Comparison of ENCODE assay signal across 8 mouse cellular contexts in the genomic region with DNA sequence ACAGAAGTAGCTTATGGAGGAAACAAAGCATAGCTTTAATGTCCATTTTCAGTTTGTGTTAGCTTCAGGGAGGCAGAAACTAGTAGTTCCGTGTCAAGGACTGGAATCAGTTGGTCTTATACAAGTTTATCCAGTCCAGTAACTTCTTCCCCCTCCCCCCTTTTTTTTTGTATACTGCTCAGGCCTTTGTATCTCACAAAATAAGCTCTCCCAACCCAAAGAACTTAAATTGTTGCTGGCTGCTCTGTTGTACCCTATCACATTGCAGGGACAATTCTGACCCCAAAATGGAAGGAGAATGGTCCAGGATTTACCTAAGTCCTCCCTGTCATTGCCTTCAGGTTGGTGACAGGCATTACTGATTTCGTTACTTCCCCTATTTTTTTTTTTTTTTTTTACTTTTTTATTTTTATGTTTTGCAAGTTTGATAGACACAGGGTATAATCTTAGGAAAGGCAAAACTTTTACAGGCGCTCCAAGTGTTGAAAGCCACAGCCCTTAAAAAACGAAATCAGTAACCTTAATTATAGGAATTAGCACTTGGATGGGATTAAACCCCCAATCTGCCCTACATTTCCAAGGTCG. TPM values are rescaled to one million over a fixed set of nuclear protein-coding genes. Genes with fewer than 3 reads are reported as not detected.
DNase-seq lines count a peak whose midpoint lies in the region; ATAC-seq and TF ChIP-seq lines count a peak whose summit lies in the region.

No protein-coding gene starts in this region.

- peak overlapping the region; percentile 83 for H3K4me2 ChIP-seq in heart, embryonic 14.5 days (ENCODE audit: low read length)
- peak overlapping the region; percentile 92 for H3K4me2 ChIP-seq in hindbrain, embryonic 13.5 days
- peak overlapping the region; percentile 82; the same call in 1 of the 2 replicates for H3K4me2 ChIP-seq in midbrain, embryonic 13.5 days (replicated peaks)

- no peaks in the 10 kb centered on the region for H3K27me3 ChIP-seq in heart, embryonic 14.5 days (ENCODE audit: control insufficient read depth, insufficient read depth, low read length)
- no peaks in the 10 kb centered on the region for H3K27me3 ChIP-seq in MEL (ENCODE audit: control insufficient read depth in 1 of 2, insufficient read depth in 2 of 2, low read length in 2 of 2)
- H3K27me3 ChIP-seq in hindbrain, embryonic 13.5 days = no peaks in the 10 kb centered on the region
- H3K27me3 ChIP-seq in midbrain, embryonic 13.5 days = no peaks in the 10 kb centered on the region

- peak overlapping the region; percentile 71 to 93; a peak in 3 of 4 replicates for H3K4me3 ChIP-seq in heart, embryonic 14.5 days (ENCODE audit: control insufficient read depth in 1 of 2, insufficient read depth in 1 of 2, low read depth in 1 of 2, low read length in 2 of 2)
- H3K4me3 ChIP-seq in MEL (ENCODE audit: control insufficient read depth in 1 of 2, insufficient read depth in 1 of 2, low read depth in 2 of 2, low read length in 2 of 2) = peak overlapping the region; percentile 57 to 72; a peak in 3 of 4 replicates
- H3K4me3 ChIP-seq in hindbrain, embryonic 13.5 days = no peak overlapping the region
- no peak overlapping the region; the same call in 1 of the 2 replicates for H3K4me3 ChIP-seq in midbrain, embryonic 13.5 days (replicated peaks)

- intact Hi-C loops in left cerebral cortex, postnatal 4 days (cut with DNase I) = no loop called here

- TF ChIP-seq EP300 in MEL (IDR thresholded peaks at IDR 0.05; ENCODE audit: low read depth in 1 of 2, low read length in 2 of 2) = no peak

- TF ChIP-seq RAD21 in MEL (IDR thresholded peaks at IDR 0.05; ENCODE audit: low read depth, low read length) = no peak

- H3K27ac ChIP-seq in heart, embryonic 14.5 days (replicated peaks in 1 of 2; ENCODE audit: control insufficient read depth in 1 of 2, insufficient read depth in 1 of 2, low read depth in 2 of 2, low read length in 2 of 2) = no peak overlapping the region
- H3K27ac ChIP-seq in MEL (ENCODE audit: control insufficient read depth, low read depth, low read length) = peak overlapping the region; percentile 32
- H3K27ac ChIP-seq in hindbrain, embryonic 13.5 days = no peak overlapping the region
- no peak overlapping the region for H3K27ac ChIP-seq in midbrain, embryonic 13.5 days

- TF ChIP-seq CTCF in MEL (IDR thresholded peaks at IDR 0.05 in 2 of 3, conservative IDR thresholded peaks at IDR 0.05 in 1 of 3; ENCODE audit: control insufficient read depth in 1 of 3, insufficient read depth in 1 of 3, low read depth in 2 of 3, low read length in 3 of 3, poor library complexity in 1 of 3, severe bottlenecking in 1 of 3) = no peak

- no peak for TF ChIP-seq POLR2A in MEL (IDR thresholded peaks at IDR 0.05; ENCODE audit: control insufficient read depth in 1 of 2, insufficient read depth in 1 of 2, low read depth in 1 of 2, low read length in 2 of 2, poor library complexity in 1 of 2)

- no peak for DNase-seq in heart, adult 8-10 months (ENCODE audit: low spot score)
- peak; percentile 49 for DNase-seq in MEL (ENCODE audit: low read depth, low spot score)
- no peak for DNase-seq in left cerebral cortex, postnatal 4 days
- no peak for DNase-seq in right cerebral cortex, postnatal 14 days

- peak overlapping the region; percentile 62; the same call in 1 of the 2 replicates for H3K9ac ChIP-seq in heart, embryonic 14.5 days (ENCODE audit: low read length)
- peak overlapping the region; percentile 56 for H3K9ac ChIP-seq in MEL (ENCODE audit: control insufficient read depth, low read depth, low read length, poor library complexity, severe bottlenecking)
- H3K9ac ChIP-seq in hindbrain, embryonic 13.5 days = no peak overlapping the region
- no peak overlapping the region for H3K9ac ChIP-seq in midbrain, embryonic 13.5 days (replicated peaks)

- no peaks in the 10 kb centered on the region for H3K9me3 ChIP-seq in heart, embryonic 14.5 days (ENCODE audit: control insufficient read depth, low read length)
- H3K9me3 ChIP-seq in MEL (replicated peaks; ENCODE audit: insufficient read depth, low read length) = no peaks in the 10 kb centered on the region
- H3K9me3 ChIP-seq in hindbrain, embryonic 13.5 days = no peaks in the 10 kb centered on the region
- no peaks in the 10 kb centered on the region for H3K9me3 ChIP-seq in midbrain, embryonic 13.5 days

- H3K36me3 ChIP-seq in heart, embryonic 14.5 days (ENCODE audit: control insufficient read depth, insufficient read depth, low read length) = peaks cover 20% of the 10 kb centered on the region
- H3K36me3 ChIP-seq in MEL (ENCODE audit: control insufficient read depth in 1 of 2, insufficient read depth in 2 of 2, low read length in 2 of 2) = peaks cover 3 to 15% of the 10 kb centered on the region in 2 experiments
- H3K36me3 ChIP-seq in hindbrain, embryonic 13.5 days = peaks cover 20% of the 10 kb centered on the region
- peaks cover 12% of the 10 kb centered on the region for H3K36me3 ChIP-seq in midbrain, embryonic 13.5 days

- no peak for ATAC-seq in heart, embryonic 14.5 days (ENCODE audit: insufficient number of reproducible peaks, insufficient read depth, low FRiP score, low read depth)
- ATAC-seq in hindbrain, embryonic 13.5 days (ENCODE audit: low FRiP score) = no peak
- ATAC-seq in midbrain, embryonic 13.5 days = no peak
- no peak for ATAC-seq in cerebellum, adult (ENCODE audit: insufficient number of reproducible peaks, low FRiP score, low TSS enrichment)

- H3K4me1 ChIP-seq in heart, embryonic 14.5 days (ENCODE audit: control insufficient read depth in 2 of 2, insufficient read depth in 2 of 2, low read length in 2 of 2) = peaks cover 4 to 10% of the 10 kb centered on the region in 2 experiments
- peaks cover 2 to 20% of the 10 kb centered on the region in 2 experiments for H3K4me1 ChIP-seq in MEL (ENCODE audit: control insufficient read depth in 1 of 2, insufficient read depth in 2 of 2, low read length in 2 of 2)
- peaks cover 20% of the 10 kb centered on the region for H3K4me1 ChIP-seq in hindbrain, embryonic 13.5 days (replicated peaks)
- peaks cover 20% of the 10 kb centered on the region for H3K4me1 ChIP-seq in midbrain, embryonic 13.5 days (replicated peaks)

- peaks cover 18% of the 10 kb centered on the region for H3K79me2 ChIP-seq in MEL (ENCODE audit: control insufficient read depth, insufficient read depth, low read length, poor library complexity)

- 18% methylated on average over 5 of the region's 5 CpGs for WGBS in heart, embryonic 14.5 days
- 28% methylated on average over 5 of the region's 5 CpGs for WGBS in hindbrain, embryonic 13.5 days
- 16% methylated on average over 5 of the region's 5 CpGs for WGBS in midbrain, embryonic 13.5 days

TF ChIP-seq in MEL, 35 proteins besides CTCF, POLR2A, EP300 and RAD21:
- 0 out of 2 replicates have a peak, but pooled peaks have one; percentile 37 for TF ChIP-seq RCOR1 (IDR thresholded peaks at IDR 0.05; ENCODE audit: low read depth, low read length)
- no peak for TF ChIP-seq MAX (IDR thresholded peaks at IDR 0.05; ENCODE audit: low read length)
- TF ChIP-seq ZNF384 (IDR thresholded peaks at IDR 0.05; ENCODE audit: low read depth, low read length) = peak; percentile 82
TF ChIP-seq in MEL: peak in this region for 2.

RNA-seq across cellular contexts. Expression of a gene that starts 1.0 kb away (rescaled TPM):
- polyA plus RNA-seq in heart, embryonic 14.5 days (2014; fragmentation: Nextera tagmentation; extraction: Ambion mirVana) = 15.9 and 17.6 TPM in 2 replicates
- 10 to 100 TPM in 2 of 4 experiments, 1 to 10 TPM in 2; 6.2 to 12.5 (median 9.0) TPM for total RNA-seq in heart, adult 8-10 months (2022)
- total RNA-seq in MEL (2012; rRNA removed) = 10.8 and 11.1 TPM in 2 replicates
- 10 to 100 TPM in 1 of 2 experiments, not detected in 1; 17.9 TPM for polyA plus RNA-seq in MEL (2012; ENCODE audit: insufficient read depth in 1 of 2, insufficient read length in 2 of 2, low read depth in 1 of 2, low replicate concordance in 2 of 2, missing spikeins in 1 of 2)
- polyA plus RNA-seq in hindbrain, embryonic 13.5 days (2015; fragmentation: Nextera tagmentation; extraction: Ambion mirVana) = 6.0 and 6.5 TPM in 2 replicates
- polyA plus RNA-seq in midbrain, embryonic 13.5 days (2015; fragmentation: Nextera tagmentation; extraction: Ambion mirVana) = 5.0 and 6.6 TPM in 2 replicates
- 10 to 100 TPM; 40.0 to 48.9 TPM for total RNA-seq in left cerebral cortex, postnatal 4 days (2021)

RNA-seq across cellular contexts. Expression of a gene that starts 44.5 kb away (rescaled TPM):
- polyA plus RNA-seq in heart, embryonic 14.5 days (2014; fragmentation: Nextera tagmentation; extraction: Ambion mirVana) = 71.5 and 72.0 TPM in 2 replicates
- 100 to 1,000 TPM in 2 of 4 experiments, 10 to 100 TPM in 2; 91.8 to 102 (median 97.3) TPM for total RNA-seq in heart, adult 8-10 months (2022)
- 37.7 and 45.2 TPM in 2 replicates for total RNA-seq in MEL (2012; rRNA removed)
- polyA plus RNA-seq in MEL (2012; ENCODE audit: insufficient read depth in 1 of 2, insufficient read length in 2 of 2, low read depth in 1 of 2, low replicate concordance in 2 of 2, missing spikeins in 1 of 2) = 100 to 1,000 TPM in 1 of 2 experiments, 10 to 100 TPM in 1; 75.2 to 120 TPM
- 96.1 and 98.2 TPM in 2 replicates for polyA plus RNA-seq in hindbrain, embryonic 13.5 days (2015; fragmentation: Nextera tagmentation; extraction: Ambion mirVana)
- 82.3 and 83.5 TPM in 2 replicates for polyA plus RNA-seq in midbrain, embryonic 13.5 days (2015; fragmentation: Nextera tagmentation; extraction: Ambion mirVana)
- total RNA-seq in left cerebral cortex, postnatal 4 days (2021) = 100 to 1,000 TPM; 112 to 122 TPM

Comparison
In these comparisons a context has a peak if more than half of its experiments do, and no peak if none do; other contexts are left out.
1. H3K4me3 ChIP-seq: peak in heart, embryonic 14.5 days (2 of 2) and MEL (2 of 2); none in hindbrain, embryonic 13.5 days (single experiment) and midbrain, embryonic 13.5 days (single experiment).
2. H3K9ac ChIP-seq: peak in heart, embryonic 14.5 days (single experiment) and MEL (single experiment); none in hindbrain, embryonic 13.5 days (single experiment) and midbrain, embryonic 13.5 days (single experiment).
3. Peak in every context shown above with its lines, with median percentiles within 50 percentile points of each other: H3K4me2 ChIP-seq.